Mouse (Mus musculus): ENCODE data around the gene Cbx7. TPM values are rescaled to one million over a fixed set of nuclear protein-coding genes. Genes with fewer than 3 reads are reported as not detected.
A peak's percentile ranks its signal among the peaks of the same experiment; 100 is the strongest.

Cbx7 gene
- total and polyA plus RNA-seq, 2 experiments from 2014 or later: 2.9 to 9.5 TPM

- DNase-seq (ENCODE audit: low spot score) (no peak), ATAC-seq (no peak)
- Histone ChIP-seq H3K9me3 (ENCODE audit: low read length) (no peaks in the 10 kb centered on the region), H3K4me3 (ENCODE audit: low read length) (peak overlapping the region; percentile 46), H3K4me1 (ENCODE audit: insufficient read depth, low read length) (peaks cover 8% of the 10 kb centered on the region; the same call in 1 of the 2 replicates), H3K27ac (no peak overlapping the region), H3K4me2 (ENCODE audit: low read depth, low read length) (peak overlapping the region; percentile 64), H3K36me3 (ENCODE audit: insufficient read depth, low read length) (no peaks in the 10 kb centered on the region), H3K9ac (replicated peaks; ENCODE audit: low read length) (no peak overlapping the region), H3K27me3 (ENCODE audit: insufficient read depth, low read length) (no peaks in the 10 kb centered on the region)
- 80% methylated on average over 11 of the region's 11 CpGs for WGBS
- TF ChIP-seq CTCF (IDR thresholded peaks at IDR 0.05; ENCODE audit: low read depth): no peak
These were observed 44.0 kb downstream of the Cbx7 start for GRCm38 (mm10) chr15:79926856-79927416.

GRCm38 (mm10) chr15:79919787-79920186, 51.1 kb downstream of the Cbx7 start:
- no peak for TF ChIP-seq CTCF (IDR thresholded peaks at IDR 0.05; ENCODE audit: low read depth)
- WGBS: 66% methylated on average over 2 of the region's 2 CpGs

GRCm38 (mm10) chr15:79918485-79918884, 52.4 kb downstream of the Cbx7 start:
- Histone ChIP-seq H3K36me3 (ENCODE audit: insufficient read depth, low read length) (no peaks in the 10 kb centered on the region; the same call in 1 of the 2 replicates), H3K4me3 (ENCODE audit: low read length) (no peak overlapping the region), H3K4me2 (ENCODE audit: low read depth, low read length) (no peak overlapping the region), H3K9me3 (ENCODE audit: low read length) (no peaks in the 10 kb centered on the region), H3K4me1 (ENCODE audit: insufficient read depth, low read length) (no peaks in the 10 kb centered on the region), H3K27me3 (ENCODE audit: insufficient read depth, low read length) (no peaks in the 10 kb centered on the region), H3K9ac (replicated peaks; ENCODE audit: low read length) (no peak overlapping the region), H3K27ac (no peak overlapping the region)
- no peak for DNase-seq (ENCODE audit: low spot score)
- ATAC-seq: no peak
- TF ChIP-seq CTCF (IDR thresholded peaks at IDR 0.05; ENCODE audit: low read depth): no peak
- 91% methylated on average over 16 of the region's 16 CpGs for WGBS

More at GRCm38 (mm10) chr15:79919787-79920186, 51.1 kb downstream of the Cbx7 start:
- no peaks in the 10 kb centered on the region for H3K4me1 ChIP-seq (ENCODE audit: insufficient read depth, low read length)
- no peak overlapping the region for H3K4me2 ChIP-seq (ENCODE audit: low read depth, low read length)
- H3K36me3 ChIP-seq (ENCODE audit: insufficient read depth, low read length): no peaks in the 10 kb centered on the region; the same call in 1 of the 2 replicates
- no peak overlapping the region for H3K9ac ChIP-seq (replicated peaks; ENCODE audit: low read length)
- no peak overlapping the region for H3K27ac ChIP-seq
- no peaks in the 10 kb centered on the region for H3K9me3 ChIP-seq (ENCODE audit: low read length)
- no peak overlapping the region for H3K4me3 ChIP-seq (ENCODE audit: low read length)
- ATAC-seq (no peak), DNase-seq (ENCODE audit: low spot score) (no peak)
- H3K27me3 ChIP-seq (ENCODE audit: insufficient read depth, low read length): no peaks in the 10 kb centered on the region

DNA sequence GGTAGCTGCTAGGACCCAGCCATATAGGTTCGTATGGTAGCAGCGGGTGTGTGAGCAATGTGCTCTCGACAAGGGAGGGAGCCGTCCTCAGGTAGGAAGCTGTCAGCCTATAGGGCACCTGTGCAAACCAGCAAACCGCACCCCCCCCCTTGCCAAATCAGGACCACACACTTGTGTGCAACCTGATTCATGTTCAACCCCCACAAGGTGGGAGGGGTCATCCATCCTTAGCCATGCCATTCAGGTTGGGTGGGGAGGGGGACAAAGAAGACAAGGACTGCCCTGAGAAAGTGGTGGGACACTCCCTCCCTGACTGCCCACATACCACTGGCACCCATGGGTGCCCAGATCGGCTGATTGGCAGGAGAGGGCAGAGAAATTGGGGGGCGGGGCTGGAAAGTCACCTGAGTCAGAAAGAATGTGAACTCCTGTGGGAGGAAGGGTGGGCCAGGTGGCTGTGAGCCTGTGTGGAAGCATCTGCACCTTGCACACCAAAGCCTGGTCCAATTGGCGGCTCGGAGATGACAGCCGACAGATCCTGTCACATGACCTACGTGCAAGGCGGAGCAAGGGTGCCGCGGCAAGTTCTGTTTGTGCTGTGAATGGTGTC, 53.7 kb downstream of the Cbx7 start:
- no peaks in the 10 kb centered on the region for H3K27me3 ChIP-seq (ENCODE audit: insufficient read depth, low read length)
- TF ChIP-seq CTCF (IDR thresholded peaks at IDR 0.05; ENCODE audit: low read depth): no peak
- no peaks in the 10 kb centered on the region for H3K4me1 ChIP-seq (ENCODE audit: insufficient read depth, low read length)
- ATAC-seq: no peak
- H3K36me3 ChIP-seq (ENCODE audit: insufficient read depth, low read length): no peaks in the 10 kb centered on the region; the same call in 1 of the 2 replicates
- no peak overlapping the region for H3K9ac ChIP-seq (replicated peaks; ENCODE audit: low read length)
- H3K4me3 ChIP-seq (ENCODE audit: low read length): no peak overlapping the region
- H3K4me2 ChIP-seq (ENCODE audit: low read depth, low read length): no peak overlapping the region
- no peaks in the 10 kb centered on the region for H3K9me3 ChIP-seq (ENCODE audit: low read length)
- H3K27ac ChIP-seq: no peak overlapping the region
- 96% methylated on average over 14 of the region's 14 CpGs for WGBS
- no peak for DNase-seq (ENCODE audit: low spot score)

DNA sequence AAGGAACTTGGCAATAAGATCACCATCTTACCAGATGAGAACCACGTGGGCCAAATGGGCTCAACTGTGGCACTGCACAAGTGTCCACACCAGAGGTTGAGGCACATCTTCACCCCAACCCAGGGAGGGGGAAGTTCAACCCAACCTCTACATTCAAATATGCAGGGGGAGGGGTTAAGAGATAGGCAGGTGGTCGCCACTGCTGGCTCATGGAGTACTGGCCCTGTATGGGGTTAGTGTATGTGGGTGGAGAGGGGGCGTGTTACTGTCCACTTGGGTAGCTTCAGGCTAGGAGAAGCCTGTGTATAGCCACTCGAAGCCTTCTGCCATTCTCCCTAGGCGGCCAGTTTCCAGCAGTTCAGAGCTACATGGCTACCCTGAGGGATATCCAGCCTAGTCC, 54.8 kb downstream of the Cbx7 start:
- Histone ChIP-seq H3K36me3 (ENCODE audit: insufficient read depth, low read length) (no peaks in the 10 kb centered on the region; the same call in 1 of the 2 replicates), H3K27ac (no peak overlapping the region), H3K27me3 (ENCODE audit: insufficient read depth, low read length) (no peaks in the 10 kb centered on the region), H3K9me3 (ENCODE audit: low read length) (no peaks in the 10 kb centered on the region), H3K4me1 (ENCODE audit: insufficient read depth, low read length) (no peaks in the 10 kb centered on the region), H3K4me2 (ENCODE audit: low read depth, low read length) (no peak overlapping the region), H3K9ac (replicated peaks; ENCODE audit: low read length) (no peak overlapping the region), H3K4me3 (ENCODE audit: low read length) (no peak overlapping the region)
- TF ChIP-seq CTCF (IDR thresholded peaks at IDR 0.05; ENCODE audit: low read depth): no peak
- ATAC-seq (no peak), DNase-seq (ENCODE audit: low spot score) (no peak)
- 84% methylated on average over 5 of the region's 5 CpGs for WGBS

- ATAC-seq (peak; percentile 67), DNase-seq (ENCODE audit: low spot score) (peak; percentile 67)
- 74% methylated on average over 3 of the region's 3 CpGs for WGBS
- H3K27ac ChIP-seq: no peak overlapping the region
- H3K27me3 ChIP-seq (ENCODE audit: insufficient read depth, low read length): no peaks in the 10 kb centered on the region
- H3K4me1 ChIP-seq (ENCODE audit: insufficient read depth, low read length): no peaks in the 10 kb centered on the region
- H3K36me3 ChIP-seq (ENCODE audit: insufficient read depth, low read length): no peaks in the 10 kb centered on the region; the same call in 1 of the 2 replicates
- TF ChIP-seq CTCF (IDR thresholded peaks at IDR 0.05; ENCODE audit: low read depth): peak; percentile 73
- H3K4me3 ChIP-seq (ENCODE audit: low read length): no peak overlapping the region
- no peak overlapping the region for H3K4me2 ChIP-seq (ENCODE audit: low read depth, low read length)
- H3K9me3 ChIP-seq (ENCODE audit: low read length): no peaks in the 10 kb centered on the region
- no peak overlapping the region for H3K9ac ChIP-seq (replicated peaks; ENCODE audit: low read length)
These were observed 56.6 kb downstream of the Cbx7 start for GRCm38 (mm10) chr15:79914357-79914756.

DNA sequence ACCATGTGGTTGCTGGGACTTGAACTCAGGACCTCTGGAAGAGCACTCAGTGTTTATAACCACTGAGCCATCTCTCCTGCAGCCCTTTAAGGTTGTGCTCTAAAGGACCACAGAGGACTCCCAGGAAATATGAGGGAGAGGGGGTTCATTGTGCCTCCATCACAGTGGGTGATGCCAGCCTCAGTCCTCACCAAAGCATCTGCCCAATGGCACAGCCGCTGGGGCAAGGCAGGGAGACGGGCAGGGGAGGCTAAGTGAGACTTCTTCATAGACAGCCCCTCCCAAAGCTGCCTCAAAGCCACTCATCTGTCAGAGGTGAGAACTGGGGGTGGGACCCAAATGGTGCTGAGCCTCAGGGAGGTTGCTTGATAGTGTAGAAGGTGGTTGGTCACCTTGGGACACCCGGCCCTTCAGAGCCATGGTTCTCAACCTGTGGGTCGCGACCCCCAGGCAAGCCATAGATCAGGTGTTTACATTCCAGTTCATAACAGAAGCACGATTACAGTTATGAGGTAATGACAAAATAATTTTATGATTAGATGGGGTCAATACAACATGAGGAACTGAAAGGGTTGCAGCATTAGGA, 57.1 kb downstream of the Cbx7 start:
- Histone ChIP-seq H3K27ac (no peak overlapping the region), H3K9ac (replicated peaks; ENCODE audit: low read length) (no peak overlapping the region), H3K36me3 (ENCODE audit: insufficient read depth, low read length) (no peaks in the 10 kb centered on the region; the same call in 1 of the 2 replicates), H3K4me2 (ENCODE audit: low read depth, low read length) (no peak overlapping the region), H3K4me3 (ENCODE audit: low read length) (no peak overlapping the region), H3K4me1 (ENCODE audit: insufficient read depth, low read length) (no peaks in the 10 kb centered on the region), H3K9me3 (ENCODE audit: low read length) (no peaks in the 10 kb centered on the region), H3K27me3 (ENCODE audit: insufficient read depth, low read length) (no peaks in the 10 kb centered on the region)
- WGBS: 88% methylated on average over 6 of the region's 6 CpGs
- ATAC-seq (no peak), DNase-seq (ENCODE audit: low spot score) (no peak)
- TF ChIP-seq CTCF (IDR thresholded peaks at IDR 0.05; ENCODE audit: low read depth): no peak

All from hindbrain, postnatal 0 days (tissue).